17 mouse cellular contexts compared by ENCODE assay signal in the genomic region with DNA sequence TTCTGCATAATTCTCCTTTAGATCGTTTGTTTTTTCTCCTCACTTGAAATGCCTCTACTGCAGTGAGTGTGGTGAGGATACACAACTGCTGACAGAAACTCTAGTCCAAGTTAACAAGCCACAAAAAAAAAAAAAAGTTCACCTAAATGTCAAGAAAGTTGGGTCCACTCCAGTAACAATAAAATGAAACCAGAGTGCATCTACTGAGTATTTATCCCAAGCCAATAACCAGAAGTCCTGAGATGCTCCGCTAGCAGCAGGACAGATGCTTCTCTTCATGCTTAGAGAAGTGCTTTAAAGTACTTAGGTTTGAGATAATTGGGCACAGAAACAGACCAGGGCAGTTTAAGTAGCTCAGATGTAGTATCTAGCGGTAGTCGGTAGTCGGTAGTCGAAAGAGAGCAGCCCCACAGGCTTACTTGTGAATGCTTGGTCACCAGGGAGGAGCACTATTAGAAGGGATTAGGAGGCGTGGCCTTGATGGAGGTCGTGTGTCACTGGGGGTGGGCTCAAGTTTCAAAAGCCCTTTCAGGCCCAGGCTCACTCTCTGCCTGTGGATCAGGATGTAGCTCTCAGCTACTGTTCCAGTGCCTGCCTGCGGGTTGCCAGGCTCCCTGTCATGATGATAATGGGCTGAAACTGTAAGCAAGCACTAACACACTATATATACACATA.
DNase-seq lines count a peak whose midpoint lies in the region; ATAC-seq and TF ChIP-seq lines count a peak whose summit lies in the region.
"Had no signal": no experiment of that assay in that cellular context is flagged by ENCODE, and none has a peak within 500 bp of the region (broad histone marks: within the 10 kb centered on the region; RNA-seq: fewer than 3 reads in every experiment).

No protein-coding gene starts in this region.

- H3K4me2 ChIP-seq in neural tube, embryonic 15.5 days = no peak overlapping the region
- H3K4me2 ChIP-seq: embryonic facial prominence, embryonic 15.5 days; limb, embryonic 13.5 days had no signal

- no peak for TF ChIP-seq CTCF in kidney, adult 2 months (conservative IDR thresholded peaks at IDR 0.05; ENCODE audit: insufficient read depth, insufficient read length, low read depth, low read length)

- H3K4me3 ChIP-seq in kidney, adult 2 months (ENCODE audit: insufficient read depth, low read depth, low read length) = no peak overlapping the region
- H3K4me3 ChIP-seq in neural tube, embryonic 15.5 days (replicated peaks) = no peak overlapping the region
- H3K4me3 ChIP-seq: embryonic facial prominence, embryonic 15.5 days; limb, embryonic 13.5 days had no signal

- no peak overlapping the region for H3K9ac ChIP-seq in neural tube, embryonic 15.5 days (replicated peaks)
- H3K9ac ChIP-seq: embryonic facial prominence, embryonic 15.5 days; limb, embryonic 13.5 days had no signal

- H3K36me3 ChIP-seq in kidney, adult 2 months (ENCODE audit: control insufficient read depth, insufficient read depth, low read length) = no peaks in the 10 kb centered on the region; the same call in 1 of the 2 replicates
- no peaks in the 10 kb centered on the region for H3K36me3 ChIP-seq in neural tube, embryonic 15.5 days

- 61% methylated on average over 9 of the region's 9 CpGs for WGBS in kidney, adult 2 months
- 79% methylated on average over 9 of the region's 9 CpGs for WGBS in neural tube, embryonic 15.5 days

- H3K9me3 ChIP-seq in neural tube, embryonic 15.5 days (replicated peaks) = no peaks in the 10 kb centered on the region
- H3K9me3 ChIP-seq: embryonic facial prominence, embryonic 15.5 days; limb, embryonic 13.5 days had no signal

- peak; percentile 35 for DNase-seq in embryo, embryonic 10 days (ENCODE audit: low spot score)
- DNase-seq in embryo, embryonic 9.5 days (ENCODE audit: extremely low spot score) = no peak
- peak; percentile 48 for DNase-seq in kidney, adult 2 months
- DNase-seq in kidney, postnatal 14 days = no peak
- DNase-seq in 3T3-L1 (ENCODE audit: low read depth, low spot score) = peak; percentile 25
- peak; percentile 39 for DNase-seq in embryo, embryonic 10.5 days (ENCODE audit: low spot score)
- DNase-seq in urinary bladder, postnatal 36 days (ENCODE audit: low spot score in 2 of 2) = no peak
- DNase-seq: cerebellum, adult 2 months; kidney, postnatal 10 days; lung, postnatal 10 days; midbrain, embryonic 14.5 days; right cerebral cortex, adult 18-20 months; thymus, adult 2 months had no signal

- 0 out of 2 replicates have a peak overlapping the region, but pooled peaks have one; percentile 20 for H3K27ac ChIP-seq in kidney, adult 2 months (ENCODE audit: insufficient read depth, low read depth, low read length)
- H3K27ac ChIP-seq in neural tube, embryonic 15.5 days (replicated peaks) = no peak overlapping the region
- H3K27ac ChIP-seq: embryonic facial prominence, embryonic 15.5 days; limb, embryonic 13.5 days had no signal

- peaks cover 15% of the 10 kb centered on the region; the same call in 1 of the 2 replicates for H3K4me1 ChIP-seq in kidney, adult 2 months (ENCODE audit: control insufficient read depth, insufficient read depth, low read length)
- no peaks in the 10 kb centered on the region for H3K4me1 ChIP-seq in neural tube, embryonic 15.5 days
- H3K4me1 ChIP-seq: embryonic facial prominence, embryonic 15.5 days had no signal

- no peak for TF ChIP-seq POLR2A in kidney, adult 2 months (IDR thresholded peaks at IDR 0.05; ENCODE audit: low read depth, low read length)

- no peaks in the 10 kb centered on the region for H3K27me3 ChIP-seq in kidney, adult 2 months (replicated peaks; ENCODE audit: control insufficient read depth, insufficient read depth, low read length)
- H3K27me3 ChIP-seq in neural tube, embryonic 15.5 days (replicated peaks) = no peaks in the 10 kb centered on the region
- H3K27me3 ChIP-seq: embryonic facial prominence, embryonic 15.5 days; limb, embryonic 13.5 days had no signal

- ATAC-seq in neural tube, embryonic 15.5 days (ENCODE audit: low FRiP score) = no peak
- ATAC-seq: forebrain, embryonic 16.5 days had no signal

Comparison
In these comparisons a context has a peak if more than half of its experiments do, and no peak if none do; other contexts are left out.
1. DNase-seq: peak in embryo, embryonic 10 days (single experiment), kidney, adult 2 months (single experiment), 3T3-L1 (single experiment) and embryo, embryonic 10.5 days (single experiment); none in embryo, embryonic 9.5 days (single experiment), kidney, postnatal 14 days (single experiment) and urinary bladder, postnatal 36 days (0 of 2).